Mouse (Mus musculus): ENCODE data around the gene Pcyt2. TPM values are rescaled to one million over a fixed set of nuclear protein-coding genes. Genes with fewer than 3 reads are reported as not detected.

Pcyt2 gene
- 141 TPM in 2 replicates for polyA plus RNA-seq (2015; fragmentation: Nextera tagmentation; extraction: Ambion mirVana)

DNA sequence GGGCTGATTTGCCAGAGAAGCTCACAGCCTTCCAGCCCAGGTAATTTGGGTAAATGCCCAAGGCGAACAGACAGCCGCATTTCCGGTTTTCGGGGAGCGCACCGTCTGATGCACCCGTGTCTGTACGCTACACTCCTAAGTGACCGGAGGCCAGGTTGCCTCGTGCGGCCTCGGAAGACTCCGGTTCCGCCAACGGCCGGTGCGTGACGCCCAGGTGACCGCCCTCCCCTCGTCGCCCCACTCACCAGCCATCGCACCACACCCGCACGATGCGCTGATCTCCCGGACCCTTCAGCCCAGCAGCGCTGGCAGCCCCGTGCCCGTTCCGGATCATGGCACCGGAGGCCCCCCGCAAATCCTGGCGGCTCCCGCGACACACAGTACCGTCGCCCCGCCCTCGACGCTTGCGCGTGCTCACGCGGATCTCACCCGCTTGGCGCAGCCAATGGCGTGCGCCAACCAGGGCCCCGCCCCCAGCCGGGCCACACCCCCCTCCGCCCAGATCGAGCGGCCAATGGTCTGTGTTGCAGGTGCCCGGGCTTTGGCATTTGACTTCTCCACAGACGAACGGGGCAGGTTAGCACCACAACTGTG is at the start of gene Pcyt2:
Gene Pcyt2 (minus strand): TSS at position 418 of the 594 bp plus-strand sequence.
- no peaks in the 10 kb centered on the region for H3K27me3 ChIP-seq
- peaks cover 64% of the 10 kb centered on the region for H3K36me3 ChIP-seq
- peak within 1 kb of the TSS; percentile 80 for H3K4me3 ChIP-seq (replicated peaks)
- peaks cover 19% of the 10 kb centered on the region for H3K4me1 ChIP-seq
- H3K27ac ChIP-seq (replicated peaks), result peak within 1 kb of the TSS; percentile 77
- H3K9ac ChIP-seq, result peak within 1 kb of the TSS; percentile 72
- no peaks in the 10 kb centered on the region for H3K9me3 ChIP-seq (replicated peaks)
- WGBS, result under 1% methylated on average over 56 of the region's 56 CpGs
- ATAC-seq (ENCODE audit: insufficient number of reproducible peaks, low FRiP score, low TSS enrichment, low read depth), result peak; percentile 91
- H3K4me2 ChIP-seq (replicated peaks), result peak within 1 kb of the TSS; percentile 74

DNA sequence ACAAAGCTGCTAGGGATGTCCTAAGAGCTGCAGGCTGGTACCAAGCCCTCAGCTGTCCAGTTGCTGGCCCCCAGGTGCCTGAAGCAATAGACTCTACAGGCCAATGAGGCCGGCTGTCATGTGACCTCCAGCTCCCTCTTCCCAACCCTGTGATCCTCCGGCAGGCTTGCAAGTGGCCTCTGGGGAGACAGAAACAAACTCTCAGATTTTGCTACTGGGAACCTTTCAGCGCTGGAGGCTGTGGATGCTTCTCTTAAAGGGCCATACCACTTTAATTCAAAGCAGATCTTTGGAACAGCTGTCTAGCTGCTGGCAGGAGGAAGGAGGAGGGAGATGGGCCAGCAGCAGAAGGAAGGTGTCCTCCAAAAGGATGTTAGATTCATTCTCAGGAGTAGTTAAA is 48.9 kb upstream of the Pcyt2 start:
- no peak overlapping the region for H3K9ac ChIP-seq
- ATAC-seq (ENCODE audit: insufficient number of reproducible peaks, low FRiP score, low TSS enrichment, low read depth), result no peak
- no peak overlapping the region for H3K4me3 ChIP-seq (replicated peaks)
- WGBS, result 4% methylated on average over 3 of the region's 3 CpGs
- H3K9me3 ChIP-seq (replicated peaks), result no peaks in the 10 kb centered on the region
- H3K36me3 ChIP-seq, result no peaks in the 10 kb centered on the region
- H3K4me1 ChIP-seq, result peaks cover 15% of the 10 kb centered on the region
- H3K4me2 ChIP-seq (replicated peaks), result no peak overlapping the region
- H3K27ac ChIP-seq (replicated peaks), result no peak overlapping the region
- peaks cover 23% of the 10 kb centered on the region for H3K27me3 ChIP-seq

DNA sequence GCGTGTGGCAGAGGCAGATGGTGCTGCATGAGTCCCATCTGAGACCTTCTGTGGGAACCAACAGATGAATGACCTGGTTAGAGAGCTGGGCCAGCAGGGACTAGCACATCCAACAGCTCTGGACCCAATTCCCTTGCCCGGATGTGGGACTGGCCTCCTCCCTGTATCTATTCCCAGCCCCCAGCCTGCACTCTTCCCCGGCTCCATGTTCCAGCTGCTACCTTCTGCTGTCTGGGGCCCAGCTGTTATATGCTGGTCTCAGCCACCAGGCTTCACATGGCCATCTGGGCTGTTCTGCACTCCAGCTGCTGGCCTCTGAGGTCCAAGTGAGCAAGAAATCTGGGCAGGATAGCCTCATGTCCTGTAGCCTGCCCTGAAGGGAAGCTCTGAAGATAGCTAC is 47.7 kb upstream of the Pcyt2 start:
- peak; percentile 28; the same call in 1 of the 2 replicates for ATAC-seq (ENCODE audit: insufficient number of reproducible peaks, low FRiP score, low TSS enrichment, low read depth)
- no peak overlapping the region for H3K9ac ChIP-seq
- WGBS, result 59% methylated on average over 3 of the region's 3 CpGs

DNA sequence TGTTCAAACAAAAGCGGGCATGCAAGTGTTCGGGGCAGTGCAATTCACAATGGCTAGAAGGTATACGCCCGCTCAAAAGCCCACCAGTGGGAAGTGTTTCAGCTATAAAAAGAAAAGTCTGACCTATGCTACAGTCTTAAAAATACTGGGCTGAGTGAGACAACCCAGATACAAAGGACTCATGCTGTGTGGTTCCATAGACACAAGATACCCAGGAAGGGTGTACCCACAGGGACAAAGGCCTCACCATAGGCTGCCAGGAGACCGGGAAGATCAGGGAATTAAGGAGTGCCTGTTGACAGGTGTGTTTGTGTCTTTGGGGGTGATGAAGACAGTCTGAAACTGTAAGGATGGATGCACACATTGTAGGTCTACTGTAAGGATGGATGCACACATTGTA is 46.0 kb upstream of the Pcyt2 start:
- no peak overlapping the region for H3K4me2 ChIP-seq (replicated peaks)
- H3K27ac ChIP-seq (replicated peaks), result no peak overlapping the region
- no peak overlapping the region for H3K4me3 ChIP-seq (replicated peaks)
- H3K9ac ChIP-seq, result no peak overlapping the region
- WGBS, result 87% methylated on average over 5 of the region's 5 CpGs
- no peaks in the 10 kb centered on the region for H3K36me3 ChIP-seq
- no peak for ATAC-seq (ENCODE audit: insufficient number of reproducible peaks, low FRiP score, low TSS enrichment, low read depth)
- peaks cover 52% of the 10 kb centered on the region for H3K27me3 ChIP-seq
- peaks cover 39% of the 10 kb centered on the region for H3K4me1 ChIP-seq
- no peaks in the 10 kb centered on the region for H3K9me3 ChIP-seq (replicated peaks)

More for the DNA sequence above, 47.7 kb upstream of the Pcyt2 start:
- Histone ChIP-seq H3K9me3 (replicated peaks) (no peaks in the 10 kb centered on the region), H3K4me2 (replicated peaks) (no peak overlapping the region), H3K27me3 (peaks cover 35% of the 10 kb centered on the region), H3K36me3 (no peaks in the 10 kb centered on the region), H3K4me3 (replicated peaks) (no peak overlapping the region), H3K27ac (replicated peaks) (no peak overlapping the region), H3K4me1 (peaks cover 23% of the 10 kb centered on the region)

DNA sequence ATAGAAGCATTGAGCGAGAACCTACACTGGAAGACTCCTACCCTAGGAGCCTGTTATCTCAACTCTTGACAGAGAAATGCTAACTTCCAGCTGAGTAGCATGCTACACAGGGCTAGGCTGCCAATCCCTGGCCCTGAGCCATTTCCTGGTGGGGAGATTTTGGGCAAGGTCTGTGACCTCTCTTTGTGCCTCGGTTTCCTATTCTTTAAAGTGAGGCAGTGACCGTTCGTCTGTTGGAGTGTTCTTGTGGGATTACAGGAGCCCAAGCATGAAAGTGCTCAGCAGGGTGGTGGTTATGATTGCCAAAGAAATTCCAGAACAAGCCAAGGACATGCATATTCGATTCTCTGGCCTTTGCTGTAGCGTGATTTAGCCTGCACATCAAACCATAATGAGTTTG is 45.0 kb upstream of the Pcyt2 start:
- H3K27me3 ChIP-seq, result peaks cover 61% of the 10 kb centered on the region
- H3K9ac ChIP-seq, result no peak overlapping the region
- 55% methylated on average over 6 of the region's 6 CpGs for whole genome bisulfite sequencing
- no peak overlapping the region for H3K4me3 ChIP-seq (replicated peaks)
- no peak overlapping the region for H3K4me2 ChIP-seq (replicated peaks)
- H3K9me3 ChIP-seq (replicated peaks), result no peaks in the 10 kb centered on the region
- H3K27ac ChIP-seq (replicated peaks), result no peak overlapping the region
- H3K4me1 ChIP-seq, result peaks cover 40% of the 10 kb centered on the region
- no peaks in the 10 kb centered on the region for H3K36me3 ChIP-seq
- ATAC-seq (ENCODE audit: insufficient number of reproducible peaks, low FRiP score, low TSS enrichment, low read depth), result no peak

DNA sequence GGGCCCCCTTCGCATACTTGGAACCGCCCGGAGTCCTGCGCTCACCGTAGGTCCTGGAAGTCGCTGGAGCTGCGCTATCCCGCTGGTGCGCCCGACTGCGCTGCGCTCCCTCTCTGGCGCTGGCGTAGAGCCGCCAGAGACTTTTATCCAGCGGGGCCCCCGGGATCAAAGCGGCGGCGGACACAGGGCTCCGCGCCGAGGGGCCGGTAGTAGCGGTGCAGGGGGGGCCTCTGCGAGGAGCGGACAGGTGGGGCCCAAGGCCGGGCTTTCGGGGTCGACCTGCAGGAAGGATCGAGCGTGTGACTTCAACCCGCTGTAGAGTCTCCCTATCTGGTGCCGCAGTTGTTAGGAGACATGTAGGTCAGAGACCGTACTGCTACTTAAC is 43.3 kb upstream of the Pcyt2 start, which contains the start of gene Notum:
Gene Notum (minus strand): TSS at position 100 of the 385 bp plus-strand sequence.
- Histone ChIP-seq H3K9ac (peak within 1 kb of the TSS; percentile 21; the same call in 1 of the 2 replicates), H3K27ac (replicated peaks) (no peak within 1 kb of the TSS), H3K9me3 (replicated peaks) (no peaks in the 10 kb centered on the region), H3K27me3 (peaks cover 70% of the 10 kb centered on the region), H3K4me1 (peaks cover 30% of the 10 kb centered on the region), H3K4me3 (replicated peaks) (peak within 1 kb of the TSS; percentile 50), H3K4me2 (replicated peaks) (peak within 1 kb of the TSS; percentile 85), H3K36me3 (no peaks in the 10 kb centered on the region)
- WGBS, result under 1% methylated on average over 35 of the region's 35 CpGs
- no peak for ATAC-seq (ENCODE audit: insufficient number of reproducible peaks, low FRiP score, low TSS enrichment, low read depth)

DNA sequence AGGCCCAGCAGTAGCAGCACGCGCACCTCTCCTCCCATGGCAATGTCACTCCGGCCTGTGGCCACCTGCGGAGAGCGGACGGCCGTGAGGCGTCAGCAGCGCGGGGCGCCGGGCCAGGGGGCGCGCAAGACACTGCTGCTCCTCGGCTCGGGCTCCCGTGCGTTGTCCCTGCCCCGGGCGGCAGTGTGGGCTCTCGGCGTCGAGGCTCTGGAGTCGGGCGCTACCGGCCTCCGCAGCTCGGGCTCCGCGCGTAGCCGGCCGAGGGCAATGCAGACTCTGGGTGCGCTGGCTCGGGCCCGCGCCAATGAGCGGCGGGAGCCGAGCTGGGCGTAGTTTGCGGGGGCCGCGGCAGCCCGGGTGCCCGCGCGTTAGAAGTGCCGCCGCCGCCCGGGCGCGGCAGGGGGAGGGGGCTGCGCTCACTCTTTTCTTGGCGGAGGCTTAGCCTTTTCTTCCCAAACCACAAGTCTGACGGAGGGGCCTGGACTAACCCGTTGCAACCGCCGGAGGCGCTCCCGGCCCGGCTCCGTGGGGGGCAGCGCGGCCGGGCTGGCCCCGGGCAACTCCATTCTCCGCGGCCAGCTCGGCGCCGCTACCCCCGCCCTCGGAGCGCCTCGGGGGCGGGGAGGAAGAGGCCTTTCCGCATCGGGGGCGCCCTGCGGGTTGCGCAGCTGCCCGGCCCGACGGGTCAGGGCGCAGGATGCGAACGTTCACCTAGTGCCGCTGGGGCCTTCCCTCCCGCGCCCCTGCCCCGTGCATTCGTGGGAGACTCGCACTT is 42.8 kb upstream of the Pcyt2 start:
- Histone ChIP-seq H3K9me3 (replicated peaks) (no peaks in the 10 kb centered on the region), H3K27me3 (peaks cover 70% of the 10 kb centered on the region), H3K27ac (replicated peaks) (no peak overlapping the region), H3K4me2 (replicated peaks) (peak overlapping the region; percentile 85), H3K36me3 (no peaks in the 10 kb centered on the region), H3K9ac (peak overlapping the region; percentile 21; the same call in 1 of the 2 replicates), H3K4me1 (peaks cover 26% of the 10 kb centered on the region), H3K4me3 (replicated peaks) (peak overlapping the region; percentile 50)
- under 1% methylated on average over 90 of the region's 95 CpGs for WGBS
- ATAC-seq (ENCODE audit: insufficient number of reproducible peaks, low FRiP score, low TSS enrichment, low read depth), result peak; percentile 35

DNA sequence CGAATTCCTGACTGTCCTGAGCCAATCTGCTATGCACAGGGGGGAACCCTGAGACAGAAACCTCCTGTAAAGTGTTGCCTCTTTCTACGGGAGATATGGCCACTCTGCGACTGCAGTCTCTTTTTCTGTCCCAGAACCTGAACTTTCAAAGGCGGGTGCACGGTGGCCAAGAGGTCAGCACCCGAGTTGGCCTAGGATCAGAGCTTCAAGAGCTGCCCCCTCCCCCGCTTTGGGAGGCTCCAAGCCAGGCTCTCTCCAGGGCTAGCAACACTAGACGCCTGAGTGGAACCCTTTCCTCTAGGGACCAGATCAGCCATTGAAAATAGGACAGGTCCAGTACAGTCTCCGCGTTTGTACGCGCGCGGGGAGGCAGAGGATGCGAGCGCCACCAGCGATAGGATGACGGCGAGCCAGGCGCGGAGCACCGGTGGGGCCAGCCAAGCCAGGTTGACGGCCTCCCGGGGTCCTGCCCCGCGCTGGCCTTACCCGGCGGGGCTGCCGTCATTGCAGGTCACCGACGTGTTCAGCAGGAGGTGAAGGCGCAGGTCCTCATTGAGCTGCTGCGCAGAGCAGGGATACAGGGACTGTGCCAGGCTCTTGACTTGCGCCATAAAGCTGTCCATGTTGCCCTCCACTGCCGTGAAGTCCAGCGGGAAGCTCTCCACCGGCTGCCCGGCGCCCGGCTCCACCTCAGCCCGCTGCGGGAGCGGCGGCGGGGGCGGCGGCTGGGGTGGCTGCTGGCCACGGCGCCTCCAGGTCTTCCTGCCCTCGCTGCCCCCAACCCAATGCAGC is 42.0 kb upstream of the Pcyt2 start:
- ATAC-seq (ENCODE audit: insufficient number of reproducible peaks, low FRiP score, low TSS enrichment, low read depth), result no peak
- no peaks in the 10 kb centered on the region for H3K9me3 ChIP-seq (replicated peaks)
- H3K4me3 ChIP-seq (replicated peaks), result peak overlapping the region; percentile 50
- peaks cover 70% of the 10 kb centered on the region for H3K27me3 ChIP-seq
- no peaks in the 10 kb centered on the region for H3K36me3 ChIP-seq
- H3K4me1 ChIP-seq, result peaks cover 25% of the 10 kb centered on the region
- H3K9ac ChIP-seq, result 0 out of 2 replicates have a peak overlapping the region, but pooled peaks have one; percentile 21
- peak overlapping the region; percentile 85 for H3K4me2 ChIP-seq (replicated peaks)
- H3K27ac ChIP-seq (replicated peaks), result no peak overlapping the region
- WGBS, result 1% methylated on average over 50 of the region's 50 CpGs

DNA sequence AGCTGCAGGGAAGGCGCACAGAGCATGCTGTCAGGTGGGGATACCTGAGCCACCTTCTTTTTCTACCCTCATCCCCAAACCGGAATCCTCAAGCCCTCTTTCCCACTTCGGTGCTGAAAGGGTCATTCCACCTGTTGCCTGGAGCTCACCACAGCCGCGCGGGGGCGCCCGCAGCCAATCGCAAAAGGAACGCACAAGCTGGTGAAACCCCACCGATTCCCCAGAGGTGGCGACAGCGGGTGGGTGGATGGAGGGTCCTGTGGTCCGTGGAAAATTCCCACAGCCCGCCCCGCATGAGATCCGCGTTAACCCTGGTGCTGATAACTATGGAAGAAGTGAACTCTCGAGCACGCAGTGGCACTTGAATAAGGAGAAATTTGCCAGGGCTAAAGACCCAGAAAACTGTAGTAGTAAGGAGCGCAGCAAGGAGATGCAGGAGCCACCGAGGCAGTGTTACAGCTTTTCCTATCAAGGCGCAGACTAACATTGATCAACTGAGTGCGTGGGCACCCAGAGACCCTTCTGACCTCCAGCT is 41.2 kb upstream of the Pcyt2 start:
- no peak for ATAC-seq (ENCODE audit: insufficient number of reproducible peaks, low FRiP score, low TSS enrichment, low read depth)
- no peak overlapping the region for H3K9ac ChIP-seq
- WGBS, result 2% methylated on average over 24 of the region's 24 CpGs
- peaks cover 25% of the 10 kb centered on the region for H3K4me1 ChIP-seq
- peak overlapping the region; percentile 85; the same call in 1 of the 2 replicates for H3K4me2 ChIP-seq (replicated peaks)
- H3K4me3 ChIP-seq (replicated peaks), result peak overlapping the region; percentile 50
- no peaks in the 10 kb centered on the region for H3K9me3 ChIP-seq (replicated peaks)
- H3K27me3 ChIP-seq, result peaks cover 70% of the 10 kb centered on the region
- H3K27ac ChIP-seq (replicated peaks), result no peak overlapping the region
- no peaks in the 10 kb centered on the region for H3K36me3 ChIP-seq

DNA sequence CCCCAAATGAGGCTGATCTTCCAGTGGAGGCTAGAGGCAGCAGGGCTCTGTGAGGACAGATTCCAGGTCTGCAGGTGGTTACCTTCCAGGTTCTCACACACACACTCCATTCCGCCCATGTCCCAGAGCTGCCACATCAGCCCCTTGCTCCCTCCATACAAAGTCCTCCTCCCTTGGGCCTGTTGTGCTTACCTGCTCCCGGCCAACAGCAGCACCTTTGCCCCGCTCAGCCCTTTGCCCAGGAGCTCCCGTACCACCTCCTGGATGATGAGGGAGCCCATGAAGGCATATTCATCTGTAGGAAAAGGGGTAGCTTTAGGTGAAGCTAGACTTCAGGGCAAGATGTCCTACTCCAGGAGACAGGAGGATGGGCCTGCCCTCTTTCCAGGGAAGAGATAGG is 39.6 kb upstream of the Pcyt2 start:
- WGBS, result 79% methylated on average over 4 of the region's 4 CpGs
- ATAC-seq (ENCODE audit: insufficient number of reproducible peaks, low FRiP score, low TSS enrichment, low read depth), result no peak
- peaks cover 54% of the 10 kb centered on the region for H3K27me3 ChIP-seq

DNA sequence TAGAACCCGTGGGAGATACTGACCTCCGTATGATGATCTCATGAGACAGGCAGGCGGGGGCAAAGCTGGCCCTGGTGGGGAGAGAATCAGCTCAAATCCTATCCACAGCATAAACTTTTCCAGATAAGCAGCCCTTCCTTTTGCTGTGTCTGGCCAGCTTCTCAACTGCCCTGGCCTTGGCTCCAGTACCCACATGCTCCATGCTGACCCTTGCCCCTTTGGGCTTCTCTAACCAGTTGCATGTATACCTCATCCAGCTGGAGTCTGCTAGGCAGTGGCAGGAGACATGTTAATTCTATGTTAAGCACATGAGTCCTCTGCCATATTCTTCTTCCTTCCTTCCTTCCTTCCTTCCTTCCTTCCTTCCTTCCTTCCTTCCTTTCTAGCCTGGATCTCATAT is 37.0 kb upstream of the Pcyt2 start:
- Histone ChIP-seq H3K36me3 (no peaks in the 10 kb centered on the region), H3K27me3 (peaks cover 28% of the 10 kb centered on the region), H3K4me2 (replicated peaks) (no peak overlapping the region), H3K27ac (replicated peaks) (no peak overlapping the region), H3K4me1 (peaks cover 10% of the 10 kb centered on the region), H3K9me3 (replicated peaks) (no peaks in the 10 kb centered on the region), H3K4me3 (replicated peaks) (no peak overlapping the region), H3K9ac (no peak overlapping the region)
- ATAC-seq (ENCODE audit: insufficient number of reproducible peaks, low FRiP score, low TSS enrichment, low read depth), result no peak
- WGBS, result 43% methylated on average over 3 of the region's 3 CpGs

More for the DNA sequence above, 39.6 kb upstream of the Pcyt2 start:
- H3K4me2 ChIP-seq (replicated peaks), result no peak overlapping the region
- H3K4me1 ChIP-seq, result peaks cover 25% of the 10 kb centered on the region
- no peak overlapping the region for H3K4me3 ChIP-seq (replicated peaks)
- H3K9ac ChIP-seq, result no peak overlapping the region
- H3K36me3 ChIP-seq, result no peaks in the 10 kb centered on the region
- no peak overlapping the region for H3K27ac ChIP-seq (replicated peaks)
- H3K9me3 ChIP-seq (replicated peaks), result no peaks in the 10 kb centered on the region

Measured in embryonic facial prominence, embryonic 15.5 days (tissue).